Mouse (Mus musculus) E14TG2a.4 (cell line): ENCODE measurements around the gene Gp1bb.

Experiments used
- H3K27me3 ChIP-seq: 2 replicates; pipeline ENCODE4 v1.6.1; 2014; ENCODE audit warnings: low read length, control low read depth; ENCODE audit not compliant: insufficient read depth
- H3K36me3 ChIP-seq: 2 replicates; pipeline ENCODE4 v1.6.1; 2014; ENCODE audit warnings: low read length, control low read depth; ENCODE audit not compliant: insufficient read depth
- H3K4me1 ChIP-seq: replicated peaks from 2 replicates; pipeline ENCODE4 v1.6.1; 2014; ENCODE audit warnings: low read depth, low read length, control low read depth
- H3K4me3 ChIP-seq: replicated peaks from 2 replicates; pipeline ENCODE4 v1.5.1; 2014; ENCODE audit warnings: mild to moderate bottlenecking, low read length
- H3K9me3 ChIP-seq: 2 replicates; pipeline ENCODE4 v1.6.1; 2014; ENCODE audit warnings: low read length, control low read depth
- CTCF ChIP-seq: conservative IDR thresholded peaks from 2 replicates; pipeline ENCODE4 v1.5.1; 2014; ENCODE audit warnings: low read length
- NANOG ChIP-seq: IDR thresholded peaks from 2 replicates; pipeline ENCODE4 v1.6.1; 2014; ENCODE audit warnings: borderline replicate concordance, low read length, mixed read lengths
- POU5F1 ChIP-seq: IDR thresholded peaks from 2 replicates; pipeline ENCODE4 v1.6.1; 2014; ENCODE audit warnings: low read length, borderline replicate concordance

The Gp1bb gene

GRCm38 (mm10) chr16:18622019-18622418 is at the start of gene Gp1bb:
Gp1bb (minus strand) TSS chr16:18622403.
- Histone ChIP-seq H3K4me3 (peak within 1 kb of the TSS; percentile 79), H3K4me1 (peaks cover 55% of the 10 kb centered on the region), H3K9me3 (no peaks in the 10 kb centered on the region), H3K27me3 (peaks cover 98% of the 10 kb centered on the region), H3K36me3 (no peaks in the 10 kb centered on the region)
- TF ChIP-seq POU5F1 (no peak), NANOG (no peak), CTCF (no peak)

GRCm38 (mm10) chr16:18669914-18670313 is 47.7 kb upstream of the Gp1bb start:
- no peaks in the 10 kb centered on the region for H3K36me3 ChIP-seq
- H3K4me1 ChIP-seq = no peaks in the 10 kb centered on the region
- H3K27me3 ChIP-seq = peaks cover 15% of the 10 kb centered on the region
- TF ChIP-seq NANOG = no peak
- TF ChIP-seq CTCF = no peak
- TF ChIP-seq POU5F1 = no peak
- no peaks in the 10 kb centered on the region for H3K9me3 ChIP-seq
- H3K4me3 ChIP-seq = no peak overlapping the region

DNA sequence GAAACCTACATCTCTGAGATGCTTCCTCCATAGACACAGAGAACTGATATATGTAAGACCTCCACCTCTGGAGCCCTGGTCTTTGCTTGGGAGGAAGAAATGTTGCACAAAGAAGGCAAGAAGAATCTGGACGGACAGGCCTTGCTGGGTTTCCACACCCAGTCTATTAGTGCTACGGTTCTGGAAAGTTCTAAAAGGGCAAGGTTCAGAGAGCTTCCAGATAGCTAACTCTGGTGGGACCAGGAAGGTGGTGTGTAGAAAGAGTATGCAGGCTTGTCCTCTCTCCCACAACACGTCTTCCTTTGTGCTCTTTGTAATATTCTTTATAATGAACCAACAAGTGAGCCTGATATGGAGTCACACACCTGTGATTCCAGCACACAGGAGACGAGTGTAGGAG is 36.4 kb upstream of the Gp1bb start:
- Histone ChIP-seq H3K4me3 (no peak overlapping the region), H3K9me3 (peaks cover 10% of the 10 kb centered on the region), H3K4me1 (peaks cover 13% of the 10 kb centered on the region; the same call in 1 of the 2 replicates), H3K36me3 (no peaks in the 10 kb centered on the region), H3K27me3 (no peaks in the 10 kb centered on the region)
- TF ChIP-seq POU5F1 (no peak), CTCF (no peak), NANOG (no peak)

- Histone ChIP-seq H3K4me1 (peaks cover 13% of the 10 kb centered on the region; the same call in 1 of the 2 replicates), H3K4me3 (no peak overlapping the region)
- no peak for TF ChIP-seq POU5F1
- no peak for TF ChIP-seq NANOG
- TF ChIP-seq CTCF = no peak
These were observed 33.3 kb upstream of the Gp1bb start for GRCm38 (mm10) chr16:18655372-18656098.

DNA sequence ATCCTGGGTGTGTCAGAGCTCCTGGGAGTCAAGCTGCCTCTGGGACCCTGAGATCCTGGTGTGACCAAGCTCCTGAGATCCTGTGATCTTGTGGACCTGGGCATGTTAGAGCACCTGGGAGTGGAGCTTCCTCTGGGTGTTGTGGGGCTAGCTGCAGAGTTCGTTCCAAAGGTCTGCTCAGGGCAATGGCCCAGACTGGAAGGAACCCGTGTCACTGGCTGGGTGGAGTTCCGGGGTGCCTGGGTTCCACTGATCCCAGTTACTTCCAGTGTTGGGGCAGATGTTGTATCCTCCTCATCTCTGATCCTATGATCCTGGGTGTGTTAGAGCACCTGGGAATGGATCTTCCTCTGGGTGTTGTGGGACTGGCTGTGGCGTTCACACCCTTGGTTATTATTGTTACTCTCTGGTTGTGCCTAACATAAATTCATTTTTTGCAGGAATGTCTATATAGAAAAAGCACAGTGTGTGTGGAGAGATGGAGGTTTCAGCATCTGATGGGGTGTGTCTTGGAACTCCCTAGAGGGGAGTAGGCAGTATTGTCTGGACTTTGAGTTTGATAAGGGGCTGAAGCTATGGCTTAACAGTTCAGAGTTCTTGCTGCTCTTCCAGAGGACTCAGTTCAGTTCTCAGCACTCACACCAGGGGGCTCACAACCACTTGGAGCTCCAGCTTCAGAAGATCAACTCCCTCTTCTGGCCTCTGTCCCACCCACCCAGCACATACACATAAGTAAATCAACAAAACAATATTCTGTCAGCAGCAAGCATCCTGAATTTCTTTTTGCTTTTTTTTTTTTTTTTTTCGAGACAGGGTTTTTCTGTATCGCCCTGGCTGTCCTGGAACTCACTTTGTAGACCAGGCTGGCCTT is 31.3 kb upstream of the Gp1bb start:
- Histone ChIP-seq H3K27me3 (peaks cover 5% of the 10 kb centered on the region; the same call in 1 of the 2 replicates), H3K4me3 (no peak overlapping the region), H3K9me3 (no peaks in the 10 kb centered on the region), H3K4me1 (peaks cover 13% of the 10 kb centered on the region), H3K36me3 (no peaks in the 10 kb centered on the region)
- TF ChIP-seq NANOG (no peak), CTCF (no peak), POU5F1 (no peak)

More at GRCm38 (mm10) chr16:18655372-18656098, 33.3 kb upstream of the Gp1bb start:
- Histone ChIP-seq H3K27me3 (no peaks in the 10 kb centered on the region; the same call in 1 of the 2 replicates), H3K36me3 (no peaks in the 10 kb centered on the region), H3K9me3 (peaks cover 5% of the 10 kb centered on the region; the same call in 1 of the 2 replicates)

- H3K9me3 ChIP-seq = no peaks in the 10 kb centered on the region
- H3K27me3 ChIP-seq = peaks cover 5% of the 10 kb centered on the region; the same call in 1 of the 2 replicates
- TF ChIP-seq CTCF (no peak), NANOG (no peak), POU5F1 (no peak)
- H3K4me3 ChIP-seq = no peak overlapping the region
- H3K36me3 ChIP-seq = no peaks in the 10 kb centered on the region
- H3K4me1 ChIP-seq = peaks cover 22% of the 10 kb centered on the region
These were observed 26.9 kb upstream of the Gp1bb start for GRCm38 (mm10) chr16:18649126-18649525.

DNA sequence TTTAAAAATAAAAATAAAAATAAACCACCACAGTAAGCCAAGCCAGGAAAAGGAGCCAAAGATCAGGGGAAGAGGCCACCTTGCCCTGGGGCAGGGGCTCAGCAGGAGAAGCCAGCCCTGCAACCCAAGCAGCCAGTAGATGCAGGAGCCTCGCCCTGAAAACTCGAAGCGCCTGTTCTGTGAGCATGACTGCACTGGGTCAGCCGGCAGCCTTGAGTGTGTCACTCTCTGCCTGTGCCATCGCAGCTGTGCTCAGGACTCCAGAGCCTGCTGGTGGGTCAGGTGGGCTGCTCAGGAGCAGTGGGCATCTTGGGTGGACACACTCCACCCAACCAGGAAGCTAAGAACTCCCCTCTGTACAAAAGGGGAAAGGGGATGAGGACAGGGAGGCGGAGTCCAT is 23.1 kb upstream of the Gp1bb start:
- Histone ChIP-seq H3K9me3 (no peaks in the 10 kb centered on the region), H3K4me1 (peaks cover 21% of the 10 kb centered on the region)
- no peak for TF ChIP-seq NANOG
- TF ChIP-seq POU5F1 = no peak
- no peak for TF ChIP-seq CTCF

DNA sequence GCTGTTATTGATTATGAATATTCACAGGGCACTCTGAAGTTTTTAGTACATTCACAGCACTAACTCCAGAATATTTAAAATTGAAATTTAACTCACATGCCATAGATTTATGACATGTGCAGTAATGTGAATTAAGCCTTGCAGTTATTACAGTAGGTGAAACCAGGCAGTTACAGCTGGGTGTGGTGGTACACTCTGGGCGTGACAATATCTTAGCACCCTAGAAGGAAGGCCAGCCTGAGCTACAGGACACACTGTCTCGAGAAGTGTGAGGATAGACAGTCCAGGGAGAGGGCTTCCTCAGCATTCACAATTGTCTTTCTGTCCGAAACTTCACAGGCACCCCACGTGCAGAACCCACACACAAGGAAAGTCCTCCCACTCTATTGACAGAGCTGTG is 22.3 kb upstream of the Gp1bb start:
- H3K36me3 ChIP-seq = no peaks in the 10 kb centered on the region
- no peaks in the 10 kb centered on the region for H3K9me3 ChIP-seq
- no peak overlapping the region for H3K4me3 ChIP-seq
- peaks cover 21% of the 10 kb centered on the region for H3K4me1 ChIP-seq
- no peak for TF ChIP-seq NANOG
- TF ChIP-seq POU5F1 = no peak
- no peak for TF ChIP-seq CTCF
- H3K27me3 ChIP-seq = peaks cover 19% of the 10 kb centered on the region

More for the DNA sequence above, 23.1 kb upstream of the Gp1bb start:
- Histone ChIP-seq H3K27me3 (peaks cover 18% of the 10 kb centered on the region; the same call in 1 of the 2 replicates), H3K4me3 (no peak overlapping the region), H3K36me3 (no peaks in the 10 kb centered on the region)
